Mouse (Mus musculus) heart, postnatal 4 days (tissue): ENCODE measurements at regions not wholly inside any gene's neighbourhood (a gene's known extent, or its start where the extent isn't known, plus 50 kb on each side); places are given as distances from the start of the nearest gene placed in this dataset.

ENCODE experiments used
- DNase-seq: peaks from one replicate; pipeline ENCODE4 v3.0.0; 2021

GRCm38 (mm10) chr14:61696290-61696842 is 89.1 kb downstream of the Kcnrg start:
- DNase-seq: no peak

GRCm38 (mm10) chr14:61696886-61697554 is 89.8 kb downstream of the Kcnrg start:
- DNase-seq: no peak

- DNase-seq: no peak
Observed at GRCm38 (mm10) chr14:61697704-61698103, 90.4 kb downstream of the Kcnrg start.

GRCm38 (mm10) chr14:61698358-61699055 is 91.2 kb downstream of the Kcnrg start:
- no peak for DNase-seq

- DNase-seq: no peak
Observed at GRCm38 (mm10) chr14:61699638-61700037, 92.4 kb downstream of the Kcnrg start.

DNA sequence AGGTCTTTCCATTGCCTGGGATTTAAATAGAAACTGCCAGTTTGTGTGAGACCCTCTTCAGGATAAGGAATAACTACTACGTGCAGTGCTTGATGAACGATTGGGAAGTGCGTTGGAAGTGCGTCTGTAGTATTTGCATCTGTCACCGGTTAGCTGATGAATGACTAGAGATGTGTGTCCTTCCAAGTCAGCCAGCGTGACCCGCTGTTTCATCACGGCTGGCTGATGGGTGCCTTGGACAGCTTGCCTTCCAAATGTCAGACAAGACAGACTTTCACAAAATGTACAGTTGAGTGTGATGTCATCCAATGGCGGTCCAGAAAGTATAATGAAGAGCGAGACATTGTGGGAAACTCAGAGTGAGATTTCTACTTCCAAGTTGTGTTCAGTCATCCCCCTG is 93.9 kb downstream of the Kcnrg start:
- no peak for DNase-seq

GRCm38 (mm10) chr14:61703916-61704315 is 96.7 kb downstream of the Kcnrg start:
- DNase-seq: no peak

DNA sequence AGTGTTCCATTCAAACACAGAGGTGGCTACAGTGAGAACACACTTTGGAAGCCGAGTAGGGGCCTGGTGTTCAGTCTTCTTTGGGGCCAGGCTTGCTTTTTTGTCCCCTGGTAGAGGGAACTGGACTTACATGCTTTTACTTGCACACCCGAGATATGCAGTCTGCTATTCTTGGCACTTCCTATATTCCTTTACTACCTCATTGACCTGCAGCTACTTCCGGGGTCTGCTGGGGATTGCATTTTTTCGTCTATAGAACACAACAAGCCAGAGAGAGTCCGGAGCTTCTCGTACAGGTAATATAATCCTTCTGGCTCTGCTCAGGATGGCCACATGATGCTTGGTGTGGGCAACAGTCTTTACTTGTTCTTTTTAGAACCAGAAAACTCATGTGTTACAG is 99.7 kb downstream of the Kcnrg start:
- DNase-seq: no peak

- DNase-seq: no peak
Observed at GRCm38 (mm10) chr14:61708331-61708730, 101.1 kb downstream of the Kcnrg start.

DNA sequence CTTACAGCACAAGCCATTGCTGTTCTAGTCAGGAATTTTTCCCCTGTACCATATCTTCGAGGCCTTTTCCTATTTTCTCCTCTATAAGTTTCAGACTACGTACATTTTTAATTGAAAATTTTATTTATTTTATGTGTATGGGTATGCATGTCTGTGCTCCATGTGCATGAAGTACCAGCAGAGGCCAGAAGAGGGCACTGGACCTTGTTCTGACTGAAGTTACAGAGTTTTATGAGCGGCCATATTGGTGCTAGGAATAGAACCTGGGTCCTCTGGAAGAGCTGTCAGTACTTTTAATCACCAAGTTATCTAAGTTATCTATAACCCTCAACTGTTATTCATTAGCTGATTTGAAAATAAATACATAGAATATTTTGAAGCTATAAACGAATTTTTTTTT is 108.5 kb downstream of the Kcnrg start:
- DNase-seq: no peak

DNA sequence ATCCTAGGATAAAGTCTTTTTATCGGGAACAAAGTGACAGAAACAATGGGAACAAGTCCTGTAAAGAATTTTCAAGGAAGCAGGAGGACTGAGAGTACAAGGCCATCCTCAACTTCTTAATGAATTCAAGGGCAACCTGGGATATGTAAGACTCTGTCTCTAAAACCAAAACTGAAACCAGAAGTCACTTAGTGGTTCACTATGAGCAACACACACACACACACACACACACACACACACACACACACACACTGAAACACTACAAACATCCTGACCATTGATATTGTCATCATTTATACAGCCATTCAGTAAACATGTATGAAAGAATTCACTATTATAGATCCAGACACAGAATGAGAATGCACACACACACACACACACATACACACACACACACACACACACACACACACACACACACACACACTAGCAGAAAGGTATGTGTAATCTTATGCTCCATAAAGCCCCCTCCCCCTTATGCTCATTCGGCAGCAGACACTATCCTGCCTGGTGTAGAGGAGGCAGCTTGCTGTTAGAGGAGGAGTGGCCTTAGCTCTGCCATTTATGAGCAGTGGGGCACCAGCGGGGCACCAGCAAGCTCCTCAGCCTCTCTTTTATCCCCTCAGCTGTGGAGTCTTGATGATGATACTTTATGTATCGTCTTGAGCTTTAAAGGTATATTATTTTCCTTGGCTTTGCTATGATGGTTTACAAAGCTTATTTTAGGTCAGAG is 111.3 kb downstream of the Kcnrg start:
- DNase-seq: no peak

DNA sequence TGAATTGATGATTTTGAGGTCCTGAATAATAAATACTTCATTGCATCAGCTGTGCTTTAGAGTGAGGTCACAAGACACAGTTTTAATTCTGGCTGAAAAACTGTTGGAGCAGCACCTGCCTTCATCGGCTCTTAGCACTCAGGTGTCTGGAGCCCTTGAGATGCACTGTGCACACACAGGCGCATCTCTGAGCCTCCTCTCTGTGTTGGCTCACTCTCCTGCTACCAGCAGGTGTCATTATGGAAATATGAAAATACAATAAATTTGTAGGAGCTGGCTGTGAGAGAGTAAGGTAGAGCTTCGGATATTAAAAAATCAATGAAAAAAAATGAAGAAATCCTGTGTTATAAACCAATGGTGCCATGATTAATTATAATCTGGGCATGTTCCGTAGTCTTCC is 114.0 kb downstream of the Kcnrg start:
- no peak for DNase-seq

DNA sequence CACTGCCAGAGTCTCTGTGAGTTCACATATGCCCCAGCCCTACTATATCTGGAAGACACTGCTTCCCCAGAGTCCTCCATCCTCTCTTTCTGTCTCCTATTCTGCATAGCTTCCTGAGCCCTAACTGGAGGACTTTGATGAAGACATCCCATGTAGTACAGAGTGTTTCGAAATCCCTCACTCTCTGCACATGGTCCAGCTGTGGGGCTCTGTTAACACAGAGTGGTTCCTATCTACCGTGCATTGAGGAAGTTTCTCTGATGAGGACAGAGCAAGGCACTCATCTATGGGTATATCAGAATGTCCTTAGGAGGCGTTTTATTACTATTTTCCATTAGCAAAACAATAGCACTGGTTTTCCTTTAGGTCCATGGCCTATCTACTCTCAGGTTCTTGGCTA is 117.7 kb downstream of the Kcnrg start:
- no peak for DNase-seq

GRCm38 (mm10) chr14:61728562-61728961 is 121.3 kb downstream of the Kcnrg start:
- DNase-seq: no peak

DNA sequence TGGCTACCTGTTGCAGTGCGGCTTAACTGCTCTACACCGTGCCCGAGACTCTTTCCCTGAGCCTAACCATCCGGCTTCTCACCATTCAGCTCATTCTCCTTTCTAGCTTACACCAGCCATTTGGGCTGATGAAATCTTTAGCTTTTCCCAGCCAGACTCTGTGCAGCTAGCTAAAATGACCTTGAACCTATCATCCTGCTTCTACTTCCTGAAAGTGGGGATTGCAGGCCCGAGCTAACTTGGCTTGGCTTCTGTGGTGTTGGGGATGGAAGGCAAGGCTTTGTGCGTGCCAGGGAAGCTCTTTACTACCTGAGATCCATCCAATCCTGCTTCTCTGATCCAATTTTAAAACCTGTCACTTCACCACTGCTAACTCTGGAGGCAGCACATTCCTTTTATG is 128.3 kb downstream of the Kcnrg start:
- DNase-seq: no peak

GRCm38 (mm10) chr14:61736384-61737322 is 129.4 kb downstream of the Kcnrg start:
- DNase-seq: peak; percentile 13

- DNase-seq: peak; percentile 16
Observed at GRCm38 (mm10) chr14:61737504-61738040, 130.3 kb downstream of the Kcnrg start.

- no peak for DNase-seq
Observed at GRCm38 (mm10) chr14:61739453-61739852, 132.2 kb downstream of the Kcnrg start.

DNA sequence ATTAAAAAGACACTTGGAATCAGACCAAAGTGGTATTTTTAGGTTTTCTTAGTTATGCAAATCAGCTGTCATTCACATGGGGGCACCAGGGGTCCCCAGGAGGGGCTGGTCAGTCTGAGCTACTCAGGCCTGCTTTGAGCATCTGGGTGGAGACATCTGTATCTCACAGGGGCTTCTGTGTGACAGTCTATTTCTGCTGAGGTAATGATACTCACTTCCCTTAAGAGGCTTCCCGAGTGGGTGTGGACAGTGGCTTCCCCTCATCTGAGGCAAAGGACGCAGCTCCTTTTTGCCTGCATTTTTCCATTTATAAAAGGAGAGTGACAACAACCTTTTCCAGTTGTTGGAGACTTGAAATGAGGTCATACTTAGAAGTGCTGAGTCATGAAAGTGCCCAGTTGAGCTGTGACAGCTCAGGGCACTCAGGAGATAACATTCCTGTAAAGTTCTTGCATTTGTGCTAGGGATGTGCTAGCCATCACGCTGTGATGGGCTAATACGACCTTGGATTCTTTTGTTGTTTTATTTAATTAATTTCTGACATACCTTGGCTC is 136.7 kb downstream of the Kcnrg start:
- DNase-seq: no peak

- DNase-seq: no peak
Observed at GRCm38 (mm10) chr14:61753421-61753820, 146.2 kb downstream of the Kcnrg start.

GRCm38 (mm10) chr14:61756651-61757050 is 149.4 kb downstream of the Kcnrg start:
- no peak for DNase-seq
